Mouse (Mus musculus) heart, adult 9 months (tissue): ENCODE measurements around the gene Rtn1.

Experiments used
- DNase-seq, 2 experiments: peaks; one replicate each; pipeline ENCODE4 v3.0.0; 2022; ENCODE audit warnings: low spot score in 2 of 2

Rtn1 gene

GRCm38 (mm10) chr12:72408954-72409353 lies at the start of gene Rtn1:
Gene Rtn1 (minus strand): TSS chr12:72409054.
- DNase-seq = no peak

GRCm38 (mm10) chr12:72453941-72454340 lies 45.1 kb upstream of the Rtn1 start:
- DNase-seq = no peak

GRCm38 (mm10) chr12:72441839-72442576 lies 33.2 kb upstream of the Rtn1 start, which contains the start of gene Lrrc9:
Gene Lrrc9 (plus strand): TSS chr12:72441866.
- peak; percentile 72 to 80 for DNase-seq

- peak; percentile 45 to 73 for DNase-seq
These were observed 30.2 kb upstream of the Rtn1 start for GRCm38 (mm10) chr12:72438961-72439480.

- DNase-seq = no peak
These were observed 29.0 kb upstream of the Rtn1 start for GRCm38 (mm10) chr12:72437676-72438341.

GRCm38 (mm10) chr12:72433241-72433865 lies 24.5 kb upstream of the Rtn1 start:
- DNase-seq = peak in 1 of 2 experiments; percentile 34

- DNase-seq = no peak
These were observed 23.4 kb upstream of the Rtn1 start for GRCm38 (mm10) chr12:72432209-72432608.

- DNase-seq = peak; percentile 30 to 45
These were observed 18.9 kb upstream of the Rtn1 start for GRCm38 (mm10) chr12:72427722-72428126.

- DNase-seq = no peak
These were observed 13.8 kb upstream of the Rtn1 start for GRCm38 (mm10) chr12:72422681-72423080.

GRCm38 (mm10) chr12:72417762-72418161 lies 8.9 kb upstream of the Rtn1 start:
- DNase-seq = no peak

- DNase-seq = peak; percentile 51 to 53
These were observed 553 bp downstream of the Rtn1 start for GRCm38 (mm10) chr12:72408111-72408891.

GRCm38 (mm10) chr12:72407721-72408110 lies 1.1 kb downstream of the Rtn1 start:
- no peak for DNase-seq

- no peak for DNase-seq
These were observed 1.7 kb downstream of the Rtn1 start for GRCm38 (mm10) chr12:72407146-72407545.

- no peak for DNase-seq
These were observed 3.8 kb downstream of the Rtn1 start for GRCm38 (mm10) chr12:72405031-72405430.

- DNase-seq = no peak
These were observed 15.6 kb downstream of the Rtn1 start for GRCm38 (mm10) chr12:72393046-72393805.

GRCm38 (mm10) chr12:72390346-72390745 lies 18.5 kb downstream of the Rtn1 start:
- DNase-seq = no peak

- DNase-seq = no peak
These were observed 19.3 kb downstream of the Rtn1 start for GRCm38 (mm10) chr12:72389377-72390103.

- DNase-seq = no peak
These were observed 20.0 kb downstream of the Rtn1 start for GRCm38 (mm10) chr12:72388835-72389234.

- no peak for DNase-seq
These were observed 20.7 kb downstream of the Rtn1 start for GRCm38 (mm10) chr12:72388135-72388534.

- no peak for DNase-seq
These were observed 32.5 kb downstream of the Rtn1 start for GRCm38 (mm10) chr12:72376309-72376708.
